Comparison of ENCODE assay signal across 8 mouse cellular contexts in genomic region chr12:65036190-65036870, GRCm38 (mm10). TPM values are rescaled to one million over a fixed set of nuclear protein-coding genes. Genes with fewer than 3 reads are reported as not detected.
A peak's percentile ranks its signal among the peaks of the same experiment; 100 is the strongest.
DNase-seq lines count a peak whose midpoint lies in the region; ATAC-seq lines count a peak whose summit lies in the region.

TSS of gene Prpf39 (plus strand) at chr12:65036333.

- H3K9me3 ChIP-seq in heart, embryonic 14.5 days (ENCODE audit: control insufficient read depth, low read length): no peaks in the 10 kb centered on the region
- H3K9me3 ChIP-seq in liver, embryonic 13.5 days (replicated peaks): no peaks in the 10 kb centered on the region
- no peaks in the 10 kb centered on the region for H3K9me3 ChIP-seq in stomach, embryonic 16.5 days (replicated peaks; ENCODE audit: control insufficient read depth, low read length)

- WGBS in heart, embryonic 14.5 days: under 1% methylated on average over 65 of the region's 65 CpGs
- under 1% methylated on average over 65 of the region's 65 CpGs for WGBS in liver, embryonic 13.5 days (ENCODE audit: insufficient replicate concordance)
- under 1% methylated on average over 65 of the region's 65 CpGs for WGBS in stomach, embryonic 16.5 days

- peak within 1 kb of the TSS; percentile 87 for H3K9ac ChIP-seq in heart, embryonic 14.5 days (ENCODE audit: low read length)
- H3K9ac ChIP-seq in liver, embryonic 13.5 days: peak within 1 kb of the TSS; percentile 97
- peak within 1 kb of the TSS; percentile 99 for H3K9ac ChIP-seq in stomach, embryonic 16.5 days (ENCODE audit: low read length)

- peak; percentile 89 for ATAC-seq in heart, embryonic 14.5 days (ENCODE audit: insufficient number of reproducible peaks, insufficient read depth, low FRiP score, low read depth)
- peak; percentile 90 for ATAC-seq in liver, embryonic 13.5 days (ENCODE audit: low read depth)
- ATAC-seq in stomach, embryonic 16.5 days (ENCODE audit: insufficient read depth, low FRiP score): peak; percentile 96

- DNase-seq in CD4-positive, CD25-positive, alpha-beta regulatory T cell, adult 2 months (ENCODE audit: low read depth, low spot score): peak; percentile 96
- peak; percentile 59 for DNase-seq in fibroblast of lung, adult 2 months (ENCODE audit: low read depth)
- peak; percentile 95 for DNase-seq in kidney, postnatal 14 days
- DNase-seq in liver, embryonic 13.5 days: peak; percentile 87
- DNase-seq in neural tube, embryonic 10.5 days (ENCODE audit: extremely low spot score, low spot score): peak; percentile 87

- peak within 1 kb of the TSS; percentile 99 for H3K4me3 ChIP-seq in brown adipose tissue, adult 24 weeks (ENCODE audit: insufficient read depth, low read depth, low read length)
- peak within 1 kb of the TSS; percentile 69 to 100 for H3K4me3 ChIP-seq in heart, embryonic 14.5 days (ENCODE audit: control insufficient read depth in 1 of 2, insufficient read depth in 1 of 2, low read depth in 1 of 2, low read length in 2 of 2)
- H3K4me3 ChIP-seq in liver, embryonic 13.5 days (replicated peaks): peak within 1 kb of the TSS; percentile 95
- H3K4me3 ChIP-seq in stomach, embryonic 16.5 days (replicated peaks; ENCODE audit: low read length): peak within 1 kb of the TSS; percentile 98

- H3K4me1 ChIP-seq in brown adipose tissue, adult 24 weeks (ENCODE audit: control insufficient read depth, insufficient read depth, insufficient read length, low read length): peaks cover 8% of the 10 kb centered on the region
- peaks cover 4 to 23% of the 10 kb centered on the region in 2 experiments; a peak in 3 of 4 replicates for H3K4me1 ChIP-seq in heart, embryonic 14.5 days (ENCODE audit: control insufficient read depth in 2 of 2, insufficient read depth in 2 of 2, low read length in 2 of 2)
- H3K4me1 ChIP-seq in liver, embryonic 13.5 days (replicated peaks): peaks cover 32% of the 10 kb centered on the region
- peaks cover 11% of the 10 kb centered on the region; the same call in 1 of the 2 replicates for H3K4me1 ChIP-seq in stomach, embryonic 16.5 days (ENCODE audit: control insufficient read depth, insufficient read depth, low read length)

- H3K27ac ChIP-seq in brown adipose tissue, adult 24 weeks (replicated peaks; ENCODE audit: low read depth, low read length): peak within 1 kb of the TSS; percentile 77
- peak within 1 kb of the TSS; percentile 81 to 94 for H3K27ac ChIP-seq in heart, embryonic 14.5 days (replicated peaks in 1 of 2; ENCODE audit: control insufficient read depth in 1 of 2, insufficient read depth in 1 of 2, low read depth in 2 of 2, low read length in 2 of 2)
- peak within 1 kb of the TSS; percentile 93 for H3K27ac ChIP-seq in liver, embryonic 13.5 days
- peak within 1 kb of the TSS; percentile 89 for H3K27ac ChIP-seq in stomach, embryonic 16.5 days (ENCODE audit: low read length)

- H3K27me3 ChIP-seq in heart, embryonic 14.5 days (ENCODE audit: control insufficient read depth, insufficient read depth, low read length): no peaks in the 10 kb centered on the region
- no peaks in the 10 kb centered on the region for H3K27me3 ChIP-seq in liver, embryonic 13.5 days
- H3K27me3 ChIP-seq in stomach, embryonic 16.5 days (ENCODE audit: control insufficient read depth, insufficient read depth, low read length): no peaks in the 10 kb centered on the region

- 0 out of 2 replicates have a peak, but pooled peaks cover 4% of the 10 kb centered on the region for H3K36me3 ChIP-seq in heart, embryonic 14.5 days (ENCODE audit: control insufficient read depth, insufficient read depth, low read length)
- H3K36me3 ChIP-seq in liver, embryonic 13.5 days: no peaks in the 10 kb centered on the region
- H3K36me3 ChIP-seq in stomach, embryonic 16.5 days (ENCODE audit: control insufficient read depth, insufficient read depth, low read length): no peaks in the 10 kb centered on the region

- H3K4me2 ChIP-seq in heart, embryonic 14.5 days (ENCODE audit: low read length): peak within 1 kb of the TSS; percentile 75
- H3K4me2 ChIP-seq in liver, embryonic 13.5 days: peak within 1 kb of the TSS; percentile 72
- peak within 1 kb of the TSS; percentile 84 for H3K4me2 ChIP-seq in stomach, embryonic 16.5 days (ENCODE audit: low read depth, low read length)

RNA-seq across cellular contexts. Expression of gene Prpf39, which starts in this region (rescaled TPM):
- 13.0 and 14.0 TPM in 2 replicates for polyA plus RNA-seq in brown adipose tissue, adult 24 weeks (2012; ENCODE audit: insufficient read depth, insufficient read length, missing spikeins)
- 32.9 and 34.4 TPM in 2 replicates for polyA plus RNA-seq in heart, embryonic 14.5 days (2014; fragmentation: Nextera tagmentation; extraction: Ambion mirVana)
- polyA plus RNA-seq in liver, embryonic 13.5 days (2015; fragmentation: Nextera tagmentation; extraction: Ambion mirVana): 17.6 and 21.8 TPM in 2 replicates
- 47.6 and 51.0 TPM in 2 replicates for polyA plus RNA-seq in stomach, embryonic 16.5 days (2015; fragmentation: Nextera tagmentation; extraction: Ambion mirVana)

Comparison
In these comparisons a context has a peak if more than half of its experiments do, and no peak if none do; other contexts are left out.
1. Peak in every context shown above with its lines: DNase-seq, ATAC-seq, H3K4me3 ChIP-seq and H3K27ac ChIP-seq.